Mouse (Mus musculus): ENCODE data around the gene Nedd4.
A peak's percentile ranks its signal among the peaks of the same experiment; 100 is the strongest.

GRCm38 (mm10) chr9:72664409-72665351 is 2.5 kb downstream of the Nedd4 start:
- TF ChIP-seq EP300 (IDR thresholded peaks at IDR 0.05; ENCODE audit: insufficient read depth, low read depth, low read length) (no peak), CTCF (IDR thresholded peaks at IDR 0.05) (peak; percentile 56), POLR2A (IDR thresholded peaks at IDR 0.05; ENCODE audit: insufficient read depth, low read depth, low read length) (no peak)
